Mouse (Mus musculus) liver, adult 2 months (tissue): ENCODE measurements around the gene B3gnt6. TPM values are rescaled to one million over a fixed set of nuclear protein-coding genes. Genes with fewer than 3 reads are reported as not detected.
"Not testable (repeated sequence)": the region's sequence is repeated elsewhere in the genome, so short reads cannot be mapped to it uniquely, and the experiment has no call there.

ENCODE experiments used
- DNase-seq: peaks from one replicate; pipeline ENCODE4 v3.0.0-alpha.2; 2011; ENCODE audit warnings: low read depth, low spot score; ENCODE audit errors: extremely low read depth
- H3K27ac ChIP-seq: fragments of 200-500 bp; replicated peaks from 2 replicates; pipeline ENCODE4 v1.5.1; 2012; ENCODE audit warnings: low read depth, mild to moderate bottlenecking, control low read depth, inconsistent platforms, low read length; ENCODE audit not compliant: insufficient read depth
- H3K27me3 ChIP-seq: fragments of 200-500 bp; 2 replicates; pipeline ENCODE4 v1.6.1; 2012; ENCODE audit warnings: mild to moderate bottlenecking, moderate library complexity, low read length, inconsistent platforms; ENCODE audit not compliant: control insufficient read depth, insufficient read depth
- H3K36me3 ChIP-seq: fragments of 200-500 bp; 2 replicates; pipeline ENCODE4 v1.6.1; 2012; ENCODE audit warnings: low read length, inconsistent platforms; ENCODE audit not compliant: control insufficient read depth, insufficient read depth
- H3K4me1 ChIP-seq: fragments of 200-500 bp; 2 replicates; pipeline ENCODE4 v1.6.1; 2011; ENCODE audit warnings: low read length; ENCODE audit not compliant: control insufficient read depth, insufficient read depth
- H3K4me3 ChIP-seq: fragments of 200-500 bp; 2 replicates; pipeline ENCODE4 v1.5.1; 2011; ENCODE audit warnings: low read depth, mild to moderate bottlenecking, control low read depth, low read length, moderate library complexity; ENCODE audit not compliant: insufficient read depth
- H3K79me2 ChIP-seq: fragments of 200-500 bp; 2 replicates; pipeline ENCODE4 v1.6.1; 2012; ENCODE audit warnings: inconsistent platforms, mild to moderate bottlenecking, low read length, moderate library complexity; ENCODE audit not compliant: control insufficient read depth, insufficient read depth
- H3K9ac ChIP-seq: fragments of 200-500 bp; 2 replicates; pipeline ENCODE4 v1.6.1; 2012; ENCODE audit warnings: low read depth, mild to moderate bottlenecking, control low read depth, inconsistent platforms, low read length
- CTCF ChIP-seq: fragments of 200-500 bp; IDR thresholded peaks from 2 replicates; pipeline ENCODE4 v1.5.1; 2011; ENCODE audit warnings: low read depth, low read length, control low read depth
- POLR2A ChIP-seq: fragments of 200-500 bp; IDR thresholded peaks from 2 replicates; pipeline ENCODE4 v1.6.1; 2011; ENCODE audit warnings: low read length, control low read depth; ENCODE audit not compliant: insufficient read depth; ENCODE audit errors: extremely low read depth
- WGBS: fragments of 180-500 bp; shearing (Covaris S2); methylation state at CpG from one replicate; pipeline ENCODE4 v1.1.7; 2018; 5-methylcytosine and 5-hydroxymethylcytosine counted together
- polyA plus RNA-seq: library from polyadenylated mRNA; depleted of rRNA; stranded (reverse); fragments of >200 nt; gene quantifications from 2 replicates; pipeline ENCODE4 v1.2.3, GENCODE M21; 2012
- total RNA-seq: library from RNA; depleted of rRNA; stranded (reverse); fragments of >200 nt; gene quantifications from 2 replicates; pipeline ENCODE4 v1.2.3, GENCODE M21; 2014

Gene B3gnt6
- total and polyA plus RNA-seq, 2 experiments, result 0.04 TPM; not detected in 1

GRCm38 (mm10) chr7:98190578-98190977, 8.7 kb downstream of the B3gnt6 start:
- WGBS, result 85% methylated on average over 1 of the region's 1 CpGs
- no peak for TF ChIP-seq CTCF
- TF ChIP-seq POLR2A, result no peak
- no peaks in the 10 kb centered on the region for H3K36me3 ChIP-seq
- no peaks in the 10 kb centered on the region for H3K79me2 ChIP-seq
- H3K4me3 ChIP-seq, result no peak overlapping the region
- H3K27ac ChIP-seq, result no peak overlapping the region
- no peak overlapping the region for H3K9ac ChIP-seq
- peak; percentile 28 for DNase-seq
- peaks cover 6% of the 10 kb centered on the region for H3K4me1 ChIP-seq
- peaks cover 12% of the 10 kb centered on the region for H3K27me3 ChIP-seq

GRCm38 (mm10) chr7:98189745-98190144, 9.5 kb downstream of the B3gnt6 start:
- H3K9ac ChIP-seq, result no peak overlapping the region
- H3K36me3 ChIP-seq, result no peaks in the 10 kb centered on the region
- H3K27me3 ChIP-seq, result peaks cover 12% of the 10 kb centered on the region
- H3K4me3 ChIP-seq, result no peak overlapping the region
- 72% methylated on average over 3 of the region's 3 CpGs for WGBS
- TF ChIP-seq POLR2A (no peak), CTCF (no peak)
- peaks cover 5% of the 10 kb centered on the region for H3K4me1 ChIP-seq
- DNase-seq, result no peak
- H3K79me2 ChIP-seq, result no peaks in the 10 kb centered on the region
- no peak overlapping the region for H3K27ac ChIP-seq

- Histone ChIP-seq H3K27me3 (peaks cover 3% of the 10 kb centered on the region; the same call in 1 of the 2 replicates), H3K36me3 (no peaks in the 10 kb centered on the region), H3K4me1 (peaks cover under 1% of the 10 kb centered on the region), H3K27ac (no peak overlapping the region), H3K4me3 (no peak overlapping the region), H3K9ac (no peak overlapping the region), H3K79me2 (no peaks in the 10 kb centered on the region)
- no peak for DNase-seq
- no peak for TF ChIP-seq CTCF
- TF ChIP-seq POLR2A, result no peak
- 90% methylated on average over 2 of the region's 2 CpGs for WGBS
These were observed 10.6 kb downstream of the B3gnt6 start for GRCm38 (mm10) chr7:98188680-98189079.

GRCm38 (mm10) chr7:98188238-98188637, 11.0 kb downstream of the B3gnt6 start:
- Histone ChIP-seq H3K4me1 (no peaks in the 10 kb centered on the region; the same call in 1 of the 2 replicates), H3K79me2 (no peaks in the 10 kb centered on the region), H3K4me3 (no peak overlapping the region), H3K27me3 (no peaks in the 10 kb centered on the region), H3K36me3 (no peaks in the 10 kb centered on the region), H3K27ac (no peak overlapping the region), H3K9ac (no peak overlapping the region)
- DNase-seq, result no peak
- TF ChIP-seq POLR2A, result no peak
- TF ChIP-seq CTCF, result no peak
- 97% methylated on average over 2 of the region's 2 CpGs for WGBS

- H3K9ac ChIP-seq, H3K36me3 ChIP-seq, H3K4me1 ChIP-seq, DNase-seq, H3K27me3 ChIP-seq, H3K4me3 ChIP-seq, H3K79me2 ChIP-seq, H3K27ac ChIP-seq: not testable (repeated sequence)
- 93% methylated on average over 3 of the region's 3 CpGs for WGBS
These were observed 11.9 kb downstream of the B3gnt6 start for GRCm38 (mm10) chr7:98187332-98187731.

- H3K27ac ChIP-seq, result no peak overlapping the region
- TF ChIP-seq POLR2A (no peak), CTCF (no peak)
- no peak for DNase-seq
- no peaks in the 10 kb centered on the region for H3K79me2 ChIP-seq
- no peaks in the 10 kb centered on the region for H3K4me1 ChIP-seq
- WGBS, result 88% methylated on average over 8 of the region's 8 CpGs
- no peak overlapping the region for H3K9ac ChIP-seq
- no peak overlapping the region for H3K4me3 ChIP-seq
- no peaks in the 10 kb centered on the region for H3K27me3 ChIP-seq
- H3K36me3 ChIP-seq, result no peaks in the 10 kb centered on the region
These were observed 12.6 kb downstream of the B3gnt6 start for GRCm38 (mm10) chr7:98186637-98187036.
